Mouse (Mus musculus): ENCODE measurements around the gene Zfr2.
A peak's percentile ranks its signal among the peaks of the same experiment; 100 is the strongest.

The Zfr2 gene

GRCm38 (mm10) chr10:81232580-81233225 lies at the start of gene Zfr2:
TSS of gene Zfr2 (plus strand) at chr10:81233155.
- peak; percentile 90 for DNase-seq (ENCODE audit: extremely low spot score)

DNA sequence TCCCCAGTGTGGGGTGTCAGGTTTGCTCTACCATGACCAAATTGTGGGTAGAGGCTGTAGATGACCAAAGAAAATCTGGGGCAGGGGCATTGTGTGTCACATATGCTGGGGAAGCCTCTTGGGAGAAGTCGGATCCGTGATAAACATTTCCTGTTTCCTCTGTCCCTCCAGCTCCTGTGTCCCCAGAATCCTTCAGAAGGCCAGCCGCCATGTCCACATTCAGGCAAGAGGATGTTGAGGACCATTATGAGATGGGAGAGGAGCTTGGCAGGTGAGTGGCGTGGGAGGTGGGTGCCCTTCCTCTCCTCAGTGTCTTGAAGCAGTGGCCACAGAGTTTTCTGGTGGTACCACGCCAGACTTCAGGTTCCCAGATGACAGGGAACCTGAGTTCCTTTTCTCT lies 49.1 kb upstream of the Zfr2 start, which contains the start of gene 4930442H23Rik:
Gene 4930442H23Rik, minus strand, starts transcription at position 45 of the 400 bp plus-strand sequence.
- DNase-seq (ENCODE audit: extremely low spot score) = no peak

- no peak for DNase-seq (ENCODE audit: extremely low spot score)
Measured at GRCm38 (mm10) chr10:81184765-81185164, 48.2 kb upstream of the Zfr2 start.

DNA sequence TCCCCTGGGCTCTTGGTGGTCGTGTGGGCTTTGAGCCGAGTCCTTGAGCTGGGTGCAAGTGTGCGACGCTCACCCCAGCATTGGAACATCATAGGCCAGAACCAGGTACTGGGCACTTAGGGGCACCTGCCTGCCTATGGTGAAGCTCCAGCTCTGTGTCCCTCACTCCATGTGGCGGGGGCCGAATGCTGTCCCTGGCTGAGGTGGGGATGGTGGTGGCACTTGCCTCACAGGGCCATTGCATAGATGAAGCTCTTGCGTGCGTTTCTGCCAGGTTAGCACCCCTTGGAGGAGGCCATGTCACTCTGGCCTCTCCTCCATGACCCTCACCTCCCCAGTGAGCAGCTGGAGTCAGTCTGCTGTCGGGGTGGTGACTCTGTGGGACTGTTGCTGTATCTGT lies 45.8 kb upstream of the Zfr2 start:
- no peak for DNase-seq (ENCODE audit: extremely low spot score)

DNA sequence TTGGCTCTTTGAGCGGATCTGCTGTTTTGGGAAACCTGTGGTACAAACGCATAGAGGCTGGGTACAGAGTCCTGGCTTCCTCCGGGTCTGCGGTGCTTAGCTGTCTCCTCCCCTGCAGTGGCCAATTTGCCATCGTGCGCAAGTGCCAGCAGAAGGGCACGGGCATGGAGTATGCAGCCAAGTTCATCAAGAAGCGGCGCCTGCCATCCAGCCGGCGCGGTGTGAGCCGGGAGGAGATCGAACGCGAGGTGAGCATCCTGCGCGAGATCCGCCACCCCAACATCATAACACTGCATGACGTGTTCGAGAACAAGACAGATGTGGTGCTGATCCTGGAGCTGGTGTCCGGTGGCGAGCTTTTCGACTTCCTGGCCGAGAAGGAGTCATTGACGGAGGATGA lies 43.1 kb upstream of the Zfr2 start:
- no peak for DNase-seq (ENCODE audit: extremely low spot score)

DNA sequence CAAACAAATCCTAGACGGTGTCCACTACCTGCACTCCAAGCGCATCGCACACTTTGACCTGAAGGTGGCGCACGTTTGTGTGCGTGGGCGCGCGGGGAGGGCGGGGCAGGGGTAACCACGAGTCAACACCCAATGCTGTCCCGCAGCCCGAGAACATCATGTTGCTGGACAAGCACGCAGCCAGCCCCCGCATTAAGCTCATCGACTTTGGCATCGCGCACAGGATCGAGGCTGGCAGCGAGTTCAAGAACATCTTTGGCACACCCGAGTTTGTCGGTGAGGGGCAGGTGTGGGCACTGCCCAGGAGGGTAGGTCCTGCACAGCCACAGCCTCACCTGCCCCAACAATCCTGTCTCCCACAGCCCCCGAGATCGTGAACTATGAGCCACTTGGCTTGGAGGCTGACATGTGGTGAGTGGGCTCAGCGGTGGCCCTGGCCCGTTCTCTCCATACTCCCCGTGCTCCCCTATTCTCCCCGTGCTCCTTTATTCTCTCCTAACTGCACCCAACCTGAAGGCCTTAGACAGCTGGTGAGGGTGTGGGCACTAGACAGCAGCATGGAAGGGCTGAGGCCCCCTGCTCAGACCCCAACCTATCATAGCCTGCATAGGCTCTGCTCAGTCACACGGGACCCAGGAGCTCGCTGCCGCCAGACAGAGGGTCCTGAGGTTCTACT lies 42.6 kb upstream of the Zfr2 start:
- DNase-seq (ENCODE audit: extremely low spot score) = no peak

GRCm38 (mm10) chr10:81190912-81191321 lies 42.0 kb upstream of the Zfr2 start:
- no peak for DNase-seq (ENCODE audit: extremely low spot score)

- DNase-seq (ENCODE audit: extremely low spot score) = no peak
Measured at GRCm38 (mm10) chr10:81191342-81191982, 41.5 kb upstream of the Zfr2 start.

GRCm38 (mm10) chr10:81192270-81192967 lies 40.5 kb upstream of the Zfr2 start:
- DNase-seq (ENCODE audit: extremely low spot score) = peak; percentile 81

DNA sequence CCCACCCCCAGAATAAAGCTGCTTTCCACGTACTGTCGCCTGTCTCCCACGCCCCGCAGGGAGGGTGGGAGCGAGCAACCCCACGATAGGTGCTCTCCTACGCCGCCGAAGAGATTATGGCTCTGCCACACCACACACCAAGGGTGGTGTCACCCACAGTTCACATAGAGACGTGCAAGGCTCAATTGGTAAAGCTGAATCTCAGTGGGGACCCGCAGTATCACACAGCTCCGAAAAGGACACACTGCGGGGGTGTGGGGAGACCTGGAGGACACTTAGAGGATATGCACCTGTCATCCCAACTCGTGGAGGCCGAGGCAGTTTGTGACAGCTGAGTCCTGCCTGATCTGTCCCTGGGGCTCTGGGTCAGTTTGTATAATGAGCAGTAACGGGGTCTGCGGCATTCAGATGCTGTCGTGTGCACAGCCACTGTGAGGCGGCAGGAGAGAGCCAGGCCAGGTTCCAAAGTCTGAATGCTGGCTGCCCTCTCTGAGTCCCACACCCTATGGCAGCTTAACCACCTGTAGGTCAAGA lies 39.9 kb upstream of the Zfr2 start:
- DNase-seq (ENCODE audit: extremely low spot score) = no peak

DNA sequence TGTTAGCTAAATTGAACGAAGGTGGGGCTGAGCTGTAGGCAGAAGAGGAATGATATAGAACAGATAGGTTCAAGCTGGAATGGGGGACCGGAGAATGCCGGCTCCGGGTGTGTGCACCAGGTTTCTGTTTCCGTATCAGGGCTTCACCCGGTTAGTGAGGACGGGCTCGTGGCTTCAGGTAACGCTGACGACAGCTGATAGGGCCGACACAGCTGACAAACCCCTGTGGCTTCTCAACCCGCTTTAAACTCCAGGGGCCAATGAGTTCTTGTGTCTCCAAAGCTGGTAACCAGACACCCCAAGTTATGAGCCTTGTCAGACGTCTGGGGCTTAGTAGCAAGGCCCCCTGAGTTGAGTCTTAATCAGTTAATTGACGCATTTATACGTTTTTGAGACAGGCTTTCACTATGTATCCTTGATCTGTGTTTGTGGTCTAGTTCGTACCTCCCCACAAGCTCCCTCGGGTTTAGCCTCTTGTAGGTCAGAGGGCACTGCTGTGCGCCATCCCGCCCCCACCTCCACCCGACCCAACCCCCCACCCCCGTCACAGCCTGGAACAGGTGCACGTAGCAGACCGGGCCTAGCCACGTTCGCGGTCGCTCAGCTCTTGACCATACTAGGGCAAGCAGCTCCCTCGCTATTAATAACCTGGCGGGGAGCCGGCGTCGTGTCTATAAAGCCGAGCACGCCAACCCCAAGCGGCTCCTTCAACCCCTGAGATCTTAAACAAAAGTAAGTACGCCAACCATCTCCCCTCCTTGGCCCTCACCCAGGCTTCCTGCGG lies 38.8 kb upstream of the Zfr2 start:
- no peak for DNase-seq (ENCODE audit: extremely low spot score)

- no peak for DNase-seq (ENCODE audit: extremely low spot score)
Measured at GRCm38 (mm10) chr10:81195300-81195699, 37.7 kb upstream of the Zfr2 start.

- no peak for DNase-seq (ENCODE audit: extremely low spot score)
Measured at GRCm38 (mm10) chr10:81196470-81197065, 36.4 kb upstream of the Zfr2 start.

DNA sequence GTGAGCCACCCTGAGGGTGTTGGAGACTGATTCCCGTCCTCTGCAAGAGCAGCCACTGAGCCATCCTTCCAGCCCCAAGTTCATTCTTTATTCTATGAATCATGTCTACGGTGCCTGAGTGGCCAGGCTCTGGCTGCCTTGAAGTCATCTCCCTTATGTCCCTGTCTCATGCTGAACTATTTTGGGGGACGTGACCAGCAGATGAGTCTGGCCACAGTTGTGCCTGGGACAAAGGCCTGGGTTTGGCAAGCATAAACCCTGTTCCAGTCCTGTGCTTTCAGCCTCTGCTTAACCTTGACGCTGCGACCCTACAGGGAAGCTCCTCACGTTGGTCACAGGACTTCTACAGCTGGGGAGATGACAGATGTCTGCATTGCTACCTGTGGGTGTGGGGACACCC lies 35.6 kb upstream of the Zfr2 start:
- DNase-seq (ENCODE audit: extremely low spot score) = no peak

GRCm38 (mm10) chr10:81198230-81198629 lies 34.7 kb upstream of the Zfr2 start:
- DNase-seq (ENCODE audit: extremely low spot score) = peak; percentile 68

DNA sequence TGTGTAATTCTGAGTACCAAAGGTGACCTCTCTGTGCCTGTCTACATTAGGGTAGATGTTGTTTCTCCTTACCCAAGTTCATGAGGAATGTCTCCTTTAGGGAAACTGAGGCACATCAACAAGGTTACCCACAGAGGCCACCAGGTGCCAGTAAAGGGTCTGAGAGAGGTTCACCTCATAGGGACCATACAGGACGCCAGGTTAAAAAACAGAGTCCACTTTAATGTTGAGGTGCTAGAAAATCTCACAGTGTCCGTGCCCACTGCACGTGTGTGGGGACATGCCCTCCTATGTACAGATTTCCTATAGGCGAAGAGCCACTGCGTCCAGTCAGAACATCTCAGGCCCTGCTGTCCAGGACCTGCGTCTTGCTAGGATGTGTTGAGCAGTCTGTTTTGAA lies 34.0 kb upstream of the Zfr2 start:
- no peak for DNase-seq (ENCODE audit: extremely low spot score)

DNA sequence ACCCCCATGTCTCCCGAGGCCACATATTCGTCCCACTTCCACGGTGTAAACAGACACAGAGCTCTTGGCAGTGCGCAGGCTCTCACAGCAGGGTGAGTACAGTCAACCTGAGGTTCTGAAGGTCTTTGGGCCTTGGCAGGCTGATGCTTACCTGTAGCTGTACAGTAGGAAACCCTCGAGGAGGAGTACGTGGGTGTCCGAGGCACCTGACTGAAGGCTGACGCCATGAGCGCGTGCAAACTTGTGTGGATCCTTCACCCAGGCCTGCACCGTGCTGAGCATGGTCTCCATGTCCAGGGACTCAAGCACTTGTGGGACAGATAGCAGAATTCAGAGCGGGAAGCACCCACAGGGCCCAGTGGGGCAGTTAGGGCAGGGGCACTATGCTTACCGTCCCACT lies 32.8 kb upstream of the Zfr2 start:
- no peak for DNase-seq (ENCODE audit: extremely low spot score)

DNA sequence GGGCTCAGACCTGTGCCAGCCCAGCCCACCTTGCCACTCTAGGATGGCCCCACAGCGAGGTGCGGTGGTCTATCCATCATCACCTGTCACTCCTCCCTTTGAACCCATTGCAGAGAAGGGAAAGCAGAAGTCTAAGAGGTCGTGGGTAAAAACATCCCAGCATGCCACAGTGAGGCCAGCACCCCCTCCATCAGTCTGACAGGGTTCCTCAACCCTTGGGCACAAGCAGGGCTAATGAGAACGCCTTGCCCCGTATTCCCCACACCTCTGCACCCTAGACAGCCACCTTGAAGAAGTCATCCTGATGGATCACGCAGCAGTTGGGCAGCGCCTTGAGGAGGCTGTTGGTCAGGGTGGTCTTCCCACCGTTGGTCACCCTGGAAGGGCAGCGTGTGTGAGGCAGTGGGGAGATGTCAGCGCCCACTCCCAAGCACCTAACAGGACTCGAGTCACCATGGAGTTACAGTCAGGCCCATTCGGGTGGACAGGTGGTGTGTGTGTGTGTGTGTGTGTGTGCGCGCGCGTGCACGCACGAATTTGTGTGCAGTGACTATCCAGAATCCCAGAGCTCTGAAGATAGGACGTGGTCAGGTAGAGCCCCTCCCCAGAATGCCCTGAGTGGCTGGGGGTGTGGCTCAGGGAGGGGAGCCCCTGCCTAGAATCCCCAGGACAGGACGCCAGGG lies 32.2 kb upstream of the Zfr2 start:
- no peak for DNase-seq (ENCODE audit: extremely low spot score)

- no peak for DNase-seq (ENCODE audit: extremely low spot score)
Measured at GRCm38 (mm10) chr10:81201807-81202758, 30.9 kb upstream of the Zfr2 start, which contains the start of gene Nmrk2. TSS of gene Nmrk2 (minus strand) at chr10:81202051.
